In genomic region chr17:69383941-69384665, GRCm38 (mm10) we compare ENCODE assay signal across 8 mouse cellular contexts. TPM values are rescaled to one million over a fixed set of nuclear protein-coding genes. Genes with fewer than 3 reads are reported as not detected.
DNase-seq lines count a peak whose midpoint lies in the region; ATAC-seq lines count a peak whose summit lies in the region.

No protein-coding gene starts in this region.

- H3K9ac ChIP-seq in hindbrain, embryonic 11.5 days (ENCODE audit: low read depth, low read length) = peak overlapping the region; percentile 94
- H3K9ac ChIP-seq in lung, embryonic 16.5 days (ENCODE audit: low read length) = peak overlapping the region; percentile 83

- peak overlapping the region; percentile 83 for H3K4me3 ChIP-seq in hindbrain, embryonic 11.5 days (ENCODE audit: low read depth, low read length)
- peak overlapping the region; percentile 90 for H3K4me3 ChIP-seq in lung, embryonic 16.5 days (ENCODE audit: low read length)

- no peaks in the 10 kb centered on the region for H3K9me3 ChIP-seq in hindbrain, embryonic 11.5 days (ENCODE audit: control insufficient read depth, low read length)
- H3K9me3 ChIP-seq in lung, embryonic 16.5 days (ENCODE audit: control insufficient read depth, low read length) = no peaks in the 10 kb centered on the region

- H3K27me3 ChIP-seq in hindbrain, embryonic 11.5 days (ENCODE audit: control insufficient read depth, insufficient read depth, low read length) = no peaks in the 10 kb centered on the region
- H3K27me3 ChIP-seq in lung, embryonic 16.5 days (ENCODE audit: control insufficient read depth, insufficient read depth, low read depth, low read length) = no peaks in the 10 kb centered on the region

- peak; percentile 51 for ATAC-seq in frontal cortex, adult (ENCODE audit: low TSS enrichment)
- ATAC-seq in hindbrain, embryonic 11.5 days (ENCODE audit: low FRiP score) = peak; percentile 11
- ATAC-seq in lung, embryonic 16.5 days (ENCODE audit: low read depth) = 0 out of 2 replicates have a peak, but pooled peaks have one; percentile 4

- no peaks in the 10 kb centered on the region for H3K36me3 ChIP-seq in hindbrain, embryonic 11.5 days (ENCODE audit: control insufficient read depth, insufficient read depth, low read length)
- peaks cover 17% of the 10 kb centered on the region for H3K36me3 ChIP-seq in lung, embryonic 16.5 days (ENCODE audit: control insufficient read depth, insufficient read depth, low read length)

- WGBS in hindbrain, embryonic 11.5 days = 0% methylated on average over 37 of the region's 37 CpGs
- WGBS in lung, embryonic 16.5 days = under 1% methylated on average over 37 of the region's 37 CpGs

- H3K27ac ChIP-seq in hindbrain, embryonic 11.5 days (ENCODE audit: low read depth, low read length) = peak overlapping the region; percentile 99
- H3K27ac ChIP-seq in lung, embryonic 16.5 days (ENCODE audit: low read length) = peak overlapping the region; percentile 97

- peak; percentile 69 for DNase-seq in R1 (ENCODE audit: low read depth, low spot score)
- DNase-seq in cerebellum, adult 9-10 months = peak; percentile 76
- DNase-seq in hindbrain, embryonic 11.5 days (ENCODE audit: low spot score) = peak; percentile 69
- DNase-seq in layer of hippocampus, adult 9-10 months (ENCODE audit: low spot score) = peak; percentile 36
- DNase-seq in ovary, adult 18-20 months (ENCODE audit: low spot score) = peak; percentile 6
- peak; percentile 52 to 58 for DNase-seq in urinary bladder, postnatal 36 days (ENCODE audit: low spot score in 2 of 2)

- no peaks in the 10 kb centered on the region for H3K4me1 ChIP-seq in hindbrain, embryonic 11.5 days (replicated peaks; ENCODE audit: control insufficient read depth, insufficient read depth, low read length)
- H3K4me1 ChIP-seq in lung, embryonic 16.5 days (replicated peaks; ENCODE audit: control insufficient read depth, insufficient read depth, low read length) = peaks cover 9% of the 10 kb centered on the region; the same call in 1 of the 2 replicates

- peak overlapping the region; percentile 72 for H3K4me2 ChIP-seq in hindbrain, embryonic 11.5 days (replicated peaks; ENCODE audit: low read depth, low read length)
- peak overlapping the region; percentile 73 for H3K4me2 ChIP-seq in lung, embryonic 16.5 days (ENCODE audit: low read depth, low read length)

RNA-seq across cellular contexts. Expression of gene Zbtb14, which starts 1.3 kb away (rescaled TPM):
- 26.0 and 33.5 TPM in 2 replicates for polyA plus RNA-seq in hindbrain, embryonic 11.5 days (2014; fragmentation: Nextera tagmentation; extraction: Ambion mirVana)
- polyA plus RNA-seq in lung, embryonic 16.5 days (2015; fragmentation: Nextera tagmentation; extraction: Ambion mirVana) = 23.2 and 23.8 TPM in 2 replicates

RNA-seq across cellular contexts. Expression of gene Akain1, which starts 55.0 kb away (rescaled TPM):
- not detected in 2 replicates for polyA plus RNA-seq in hindbrain, embryonic 11.5 days (2014; fragmentation: Nextera tagmentation; extraction: Ambion mirVana)
- polyA plus RNA-seq in lung, embryonic 16.5 days (2015; fragmentation: Nextera tagmentation; extraction: Ambion mirVana) = not detected in 2 replicates

Comparison
In these comparisons a context has a peak if more than half of its experiments do, and no peak if none do; other contexts are left out.
1. Peak in every context shown above with its lines: DNase-seq, ATAC-seq, H3K4me3 ChIP-seq and H3K27ac ChIP-seq.
2. DNase-seq: peak in every context shown above with its lines; median percentile 76 in cerebellum, adult 9-10 months; 69 in R1; 69 in hindbrain, embryonic 11.5 days; 55 in urinary bladder, postnatal 36 days; 36 in layer of hippocampus, adult 9-10 months; 6 in ovary, adult 18-20 months.